Mouse (Mus musculus) adrenal gland (tissue): ENCODE results near the gene Myct1.

Experiments used
- intact Hi-C: fragments of 180-260 bp; cut with DNase I; formaldehyde crosslinking; loops from one replicate; pipeline ENCODE4 v1.15.1; 2025
- long read RNA-seq, 2 experiments: library from polyadenylated mRNA; unstranded; transcript quantifications; one replicate each; pipeline ENCODE4 v2.0.0; 2020; ENCODE audit warnings: borderline replicate concordance in 1 of 2; ENCODE audit not compliant: insufficient replicate concordance in 1 of 2

Gene Myct1
- long read RNA-seq, experiment 1, partial matches to known transcripts = 0 of 2 reads
- long read RNA-seq, experiment 1, other reads (novel, unspliced or antisense) = 0 of 2 reads
- long read RNA-seq, experiment 2, partial matches to known transcripts = 0 of 4 reads
- long read RNA-seq, experiment 2, other reads (novel, unspliced or antisense) = 1 of 4 reads

- intact Hi-C loops = no loop called here
Observed at GRCm38 (mm10) chr10:5593464-5593863, at the start of gene Myct1. Gene Myct1 (plus strand): TSS chr10:5593775.

- intact Hi-C loops = no loop called here
Observed at GRCm38 (mm10) chr10:5546428-5546827, 47.1 kb upstream of the Myct1 start.

- intact Hi-C loops = no loop called here
Observed at GRCm38 (mm10) chr10:5547769-5548168, 45.8 kb upstream of the Myct1 start.

- intact Hi-C loops = no loop called here
Observed at GRCm38 (mm10) chr10:5548651-5549050, 44.9 kb upstream of the Myct1 start.

- intact Hi-C loops = loop anchor here (5.0 kb wide), 1 partner anchor 68 kb away; no protein-coding TSS in a partner anchor
Observed at GRCm38 (mm10) chr10:5549871-5550167, 43.8 kb upstream of the Myct1 start.

GRCm38 (mm10) chr10:5550168-5551021 is 43.2 kb upstream of the Myct1 start:
- intact Hi-C loops = loop anchor here (5.0 kb wide), 1 partner anchor 68 kb away; no protein-coding TSS in a partner anchor

GRCm38 (mm10) chr10:5551382-5551781 is 42.2 kb upstream of the Myct1 start, which contains the start of gene Syne1:
Gene Syne1 (minus strand): TSS chr10:5551482.
- intact Hi-C loops = loop anchor here (5.0 kb wide), 1 partner anchor 69 kb away; no protein-coding TSS in a partner anchor

- intact Hi-C loops = loop anchor here (5.0 kb wide), 1 partner anchor 73 kb away; no protein-coding TSS in a partner anchor
Observed at GRCm38 (mm10) chr10:5554941-5555340, 38.6 kb upstream of the Myct1 start.

GRCm38 (mm10) chr10:5558808-5559207 is 34.8 kb upstream of the Myct1 start:
- intact Hi-C loops = no loop called here

- intact Hi-C loops = no loop called here
Observed at GRCm38 (mm10) chr10:5560526-5560925, 33.0 kb upstream of the Myct1 start.

- intact Hi-C loops = no loop called here
Observed at GRCm38 (mm10) chr10:5561706-5562105, 31.9 kb upstream of the Myct1 start.

- intact Hi-C loops = no loop called here
Observed at GRCm38 (mm10) chr10:5568991-5569390, 24.6 kb upstream of the Myct1 start.

GRCm38 (mm10) chr10:5570059-5570458 is 23.5 kb upstream of the Myct1 start:
- intact Hi-C loops = no loop called here

- intact Hi-C loops = no loop called here
Observed at GRCm38 (mm10) chr10:5571332-5571731, 22.2 kb upstream of the Myct1 start.

GRCm38 (mm10) chr10:5573328-5573727 is 20.2 kb upstream of the Myct1 start:
- intact Hi-C loops = no loop called here

GRCm38 (mm10) chr10:5591061-5591460 is 2.5 kb upstream of the Myct1 start:
- intact Hi-C loops = no loop called here

GRCm38 (mm10) chr10:5591996-5592395 is 1.6 kb upstream of the Myct1 start:
- intact Hi-C loops = no loop called here

GRCm38 (mm10) chr10:5594457-5594856 is 882 bp downstream of the Myct1 start:
- intact Hi-C loops = no loop called here

- intact Hi-C loops = loop anchor here (5.0 kb wide), 1 partner anchor 36 kb away; no protein-coding TSS in a partner anchor
Observed at GRCm38 (mm10) chr10:5596559-5596958, 3.0 kb downstream of the Myct1 start.

- intact Hi-C loops = no loop called here
Observed at GRCm38 (mm10) chr10:5600123-5600522, 6.5 kb downstream of the Myct1 start.

GRCm38 (mm10) chr10:5603512-5603911 is 9.9 kb downstream of the Myct1 start:
- intact Hi-C loops = no loop called here

- intact Hi-C loops = no loop called here
Observed at GRCm38 (mm10) chr10:5604371-5604770, 10.8 kb downstream of the Myct1 start.

- intact Hi-C loops = no loop called here
Observed at GRCm38 (mm10) chr10:5608874-5609273, 15.3 kb downstream of the Myct1 start.
